Mouse (Mus musculus) CD8-positive naive resting alpha-beta T cell, adult 2 months (primary cell): ENCODE measurements around the gene Mfsd4a.

Experiments
- DNase-seq, 2 experiments: peaks; one replicate each; pipeline ENCODE4 v3.0.0; 2022; ENCODE audit warnings: low read depth in 2 of 2, low spot score in 2 of 2

Mfsd4a gene

DNA sequence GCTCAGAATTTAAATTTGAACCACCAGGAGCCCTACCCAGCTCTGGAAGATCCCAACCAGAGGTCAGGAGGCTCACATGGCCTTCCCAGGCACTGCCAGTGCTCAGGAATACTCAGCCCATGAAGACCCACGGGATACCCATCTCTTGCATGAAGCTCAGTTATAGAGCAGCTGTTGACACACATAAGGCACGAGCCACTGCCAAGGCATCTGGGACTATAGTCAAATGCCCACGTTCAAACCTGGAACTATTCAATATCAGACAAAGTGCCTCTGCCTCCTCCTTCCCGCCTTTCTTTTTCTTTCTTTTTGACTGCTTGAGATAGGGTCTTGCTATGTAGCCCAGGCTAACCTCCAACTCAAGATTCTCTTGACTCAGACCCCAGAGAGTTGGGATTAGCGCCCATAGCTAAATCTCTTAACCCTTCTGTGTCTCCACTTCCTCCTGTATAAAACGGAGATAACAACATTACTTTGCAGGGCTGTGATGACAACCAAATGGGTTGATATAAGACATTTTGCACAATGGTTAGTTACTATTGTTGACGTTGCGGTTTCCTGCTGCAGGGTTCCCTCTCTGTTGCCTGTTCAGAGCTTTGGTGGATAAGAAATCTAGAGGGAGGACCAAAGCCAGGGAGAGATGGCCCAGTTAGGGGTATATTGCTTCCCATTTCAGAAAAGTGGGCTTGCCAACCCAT, 2.2 kb downstream of the Mfsd4a start:
- DNase-seq, result no peak

DNA sequence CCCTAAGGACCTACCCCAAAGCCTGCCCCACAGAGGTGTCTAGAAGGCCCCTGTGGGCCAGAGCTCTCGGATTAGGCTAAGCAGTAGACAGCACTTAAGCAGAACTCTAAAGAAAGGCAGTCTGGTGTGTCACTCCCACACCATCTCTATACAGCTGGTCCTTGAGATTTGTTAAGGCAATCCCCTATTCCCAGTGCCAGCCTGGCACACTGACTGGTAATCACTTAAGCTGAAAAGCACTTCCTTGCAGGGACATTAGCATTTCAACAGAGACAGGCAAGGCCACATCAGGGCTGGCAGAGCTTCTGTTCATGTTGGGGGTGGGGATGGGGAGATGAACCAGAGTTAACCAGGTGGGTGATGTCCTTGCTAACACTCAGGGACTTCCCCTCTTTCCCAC, 2.9 kb downstream of the Mfsd4a start:
- DNase-seq, result no peak

DNA sequence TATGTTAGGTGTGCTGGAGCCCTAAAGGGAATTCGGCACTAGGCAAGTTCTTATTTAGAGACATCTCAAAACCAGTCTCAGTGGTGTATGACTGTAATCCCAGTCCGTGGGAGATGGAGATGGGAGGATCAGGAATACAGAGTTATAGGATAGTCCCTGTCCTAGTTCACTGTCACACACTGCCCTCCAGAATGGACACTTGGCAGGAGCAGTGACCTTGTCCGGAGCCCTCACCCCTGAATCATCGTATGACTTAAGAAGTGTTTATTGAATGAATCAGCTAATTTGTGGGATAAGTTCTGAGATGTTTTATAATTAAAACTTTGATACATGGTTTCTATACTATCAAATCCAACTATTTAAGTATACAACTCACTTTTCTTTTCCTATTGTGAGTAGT, 4.8 kb downstream of the Mfsd4a start:
- DNase-seq, result no peak

DNA sequence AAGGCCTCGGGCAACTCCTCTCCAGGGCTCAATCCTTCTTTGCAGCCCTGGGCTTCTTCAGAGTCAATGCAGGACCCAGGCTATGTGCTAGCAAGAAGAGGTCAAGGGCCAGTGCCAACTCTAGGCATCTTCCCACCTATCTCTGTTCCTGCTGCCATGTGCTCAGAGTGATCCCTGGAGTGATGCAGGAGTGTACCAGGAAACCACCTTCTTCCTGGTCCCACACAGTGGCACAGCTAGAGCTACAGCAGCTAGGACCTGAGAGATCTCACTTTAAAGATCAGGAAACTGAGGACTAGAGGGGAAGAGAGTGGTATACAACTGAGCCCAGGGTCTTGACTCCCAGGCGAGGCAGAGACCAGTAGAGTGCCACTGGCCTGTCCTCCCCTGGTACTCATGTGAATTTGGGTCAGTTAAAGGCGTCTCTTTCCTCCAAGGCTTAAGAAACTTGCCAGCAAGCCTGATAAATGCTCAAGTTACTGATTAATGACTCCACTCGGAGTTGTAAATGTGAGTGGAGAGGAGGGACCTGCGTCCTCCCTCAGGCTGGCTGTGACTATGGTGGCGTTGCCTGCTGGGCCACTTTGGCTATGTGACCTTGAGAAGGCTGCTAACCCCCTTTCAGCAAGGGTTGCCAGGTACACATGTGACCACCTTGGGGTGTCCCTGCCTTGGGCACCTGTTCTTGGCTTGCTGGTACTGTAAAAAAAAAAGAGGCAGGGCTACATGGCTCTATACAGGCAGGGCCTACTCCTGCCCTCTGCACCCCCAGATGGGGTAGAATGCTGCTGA, 5.9 kb downstream of the Mfsd4a start:
- no peak for DNase-seq

DNA sequence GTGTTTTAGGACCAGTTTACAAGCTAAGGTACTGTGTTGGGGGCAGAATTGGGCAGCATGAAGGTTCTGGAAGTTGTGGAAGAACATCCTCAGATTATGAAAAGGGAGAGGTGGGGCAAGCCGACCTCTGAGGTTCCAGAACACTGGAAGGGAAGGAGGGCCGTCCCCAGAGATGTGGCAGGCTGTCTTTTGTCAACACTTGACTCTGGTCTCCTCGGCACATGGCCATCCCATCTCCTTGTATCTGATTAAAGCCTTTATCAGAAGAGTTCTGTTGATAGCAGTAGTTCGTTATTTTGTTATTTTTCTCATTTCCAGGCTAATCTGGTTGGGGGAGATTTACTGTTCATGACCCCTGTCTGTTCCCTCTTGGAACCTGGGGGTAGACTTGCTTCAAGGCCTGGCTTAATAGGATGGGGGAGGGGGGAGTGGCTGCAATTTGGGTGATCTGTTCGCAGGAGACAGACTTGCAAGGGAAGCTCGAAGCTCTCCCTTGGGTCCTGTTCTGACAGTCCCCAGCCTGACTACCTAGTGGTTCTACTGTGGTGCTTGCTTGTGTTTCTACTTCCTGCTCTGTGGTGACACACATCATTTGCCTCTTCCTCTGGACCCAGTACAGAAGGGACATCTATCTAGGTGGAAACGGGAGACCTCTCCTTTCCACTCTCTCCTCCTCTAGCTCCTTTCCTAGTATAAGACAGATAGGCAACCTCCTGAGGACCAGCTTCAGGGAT, 7.7 kb downstream of the Mfsd4a start:
- no peak for DNase-seq

DNA sequence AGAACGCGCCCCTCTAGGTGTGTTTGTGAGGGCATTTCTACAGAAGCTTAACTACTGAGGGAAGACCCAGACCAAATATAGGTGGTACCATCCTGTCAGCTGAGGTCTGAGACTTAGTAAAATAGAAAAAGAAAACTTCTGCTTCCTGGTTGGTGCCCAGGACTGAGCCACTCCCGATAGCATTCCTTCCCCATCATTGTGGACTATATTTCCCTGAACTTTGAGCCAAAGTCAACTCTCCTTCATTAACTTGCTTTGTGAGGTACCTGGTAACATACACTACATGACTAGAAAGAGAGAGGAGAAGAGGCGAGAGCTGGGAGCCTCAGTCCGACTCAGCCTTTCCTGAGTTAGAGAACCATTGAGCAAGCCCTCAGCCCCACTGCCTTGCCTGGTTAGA, 9.3 kb downstream of the Mfsd4a start:
- no peak for DNase-seq

DNA sequence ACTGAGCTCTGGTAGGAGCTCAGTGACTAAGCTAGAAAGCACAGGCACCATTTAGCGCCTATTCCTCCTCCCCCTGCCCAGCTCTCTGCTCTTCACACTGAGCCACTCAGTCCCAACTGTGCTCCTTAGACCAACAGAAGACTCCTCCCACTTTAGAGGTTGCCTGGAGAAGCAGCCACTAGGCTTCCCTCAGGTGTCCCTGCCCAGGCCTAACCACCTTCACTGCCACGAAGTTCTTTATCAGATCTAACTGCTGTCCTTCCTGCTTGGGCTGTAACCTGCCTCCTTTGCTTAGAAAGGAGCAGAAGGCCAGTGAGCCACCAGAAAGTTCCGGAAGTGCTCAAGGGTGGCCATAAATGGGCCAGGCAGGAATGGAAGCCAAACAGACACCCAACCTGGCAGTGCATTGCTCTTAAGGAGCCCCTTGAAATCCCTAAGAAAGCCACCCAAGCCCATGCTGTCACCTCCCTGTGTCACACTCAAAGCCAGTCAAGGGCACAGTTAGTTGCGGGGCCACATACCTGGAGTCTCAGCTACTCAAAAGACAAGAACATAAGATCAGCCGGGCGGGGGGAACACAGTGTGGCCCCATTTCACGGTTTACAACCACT, 12.7 kb downstream of the Mfsd4a start:
- no peak for DNase-seq

DNA sequence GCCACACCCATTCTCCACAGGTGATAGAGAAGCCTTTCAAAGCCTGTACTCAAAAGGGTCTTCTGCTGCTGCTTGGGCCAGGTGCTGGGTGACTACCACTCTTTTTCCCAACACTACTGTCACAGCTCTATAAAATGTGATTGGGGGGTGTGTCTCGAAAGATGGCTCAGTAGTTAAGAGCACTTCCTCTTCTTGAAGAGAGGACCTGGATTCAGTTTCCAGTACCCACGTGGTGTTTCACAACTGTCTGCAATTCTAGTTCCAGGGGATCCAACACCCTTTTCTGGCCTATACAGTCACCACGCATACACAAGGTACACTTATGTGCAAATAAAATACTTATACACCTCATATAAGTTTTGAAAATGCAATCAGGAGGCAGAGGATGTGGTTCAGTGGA, 13.5 kb downstream of the Mfsd4a start:
- no peak for DNase-seq

DNA sequence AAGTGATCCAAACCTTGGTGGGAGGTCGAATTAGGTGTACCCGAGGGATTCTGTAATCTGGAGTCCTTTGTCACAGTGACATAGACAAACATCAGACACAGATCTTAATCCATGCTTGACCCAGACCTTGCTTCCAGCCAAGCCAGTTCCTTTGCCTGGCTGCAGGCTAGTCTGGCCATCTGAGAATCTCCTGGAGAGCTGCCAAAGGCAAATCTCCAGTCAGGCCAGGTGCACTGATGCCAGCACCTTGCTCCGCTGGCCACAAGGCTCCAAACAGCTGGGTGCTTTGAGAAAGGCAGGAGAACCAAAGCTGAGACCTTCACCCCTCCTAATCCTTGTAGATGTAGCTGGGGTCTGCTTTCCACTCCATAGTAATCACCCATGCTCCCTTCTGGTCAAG, 16.1 kb downstream of the Mfsd4a start:
- no peak for DNase-seq

DNA sequence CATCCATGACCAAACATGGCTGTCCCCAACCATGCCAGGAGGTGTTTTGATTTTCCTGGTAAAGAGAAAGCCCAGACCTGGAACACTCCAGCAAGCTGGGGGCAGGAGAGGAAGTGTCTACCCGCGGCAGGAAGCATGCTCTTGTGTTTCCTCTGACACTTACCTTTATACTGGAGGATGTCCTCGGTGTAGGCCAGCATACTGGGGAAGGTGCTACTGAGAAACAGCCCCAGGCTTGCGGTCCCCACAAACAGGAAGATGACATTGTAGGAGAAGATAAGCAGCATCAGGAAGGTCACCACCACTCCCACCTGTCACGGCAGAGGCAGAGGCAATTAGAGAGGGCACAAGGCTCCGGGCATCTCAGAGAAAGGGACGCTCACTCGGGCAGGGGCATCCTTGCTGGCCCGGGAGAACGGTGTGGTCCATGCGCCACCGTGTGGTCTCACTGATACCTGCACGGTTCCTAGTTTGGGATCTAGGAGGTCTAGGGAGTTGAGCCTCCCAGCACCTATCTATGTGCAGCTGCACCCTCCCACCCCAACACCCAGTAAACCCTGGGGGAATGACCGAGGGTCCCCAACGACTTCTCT, 21.6 kb downstream of the Mfsd4a start:
- DNase-seq, result peak; percentile 66

DNA sequence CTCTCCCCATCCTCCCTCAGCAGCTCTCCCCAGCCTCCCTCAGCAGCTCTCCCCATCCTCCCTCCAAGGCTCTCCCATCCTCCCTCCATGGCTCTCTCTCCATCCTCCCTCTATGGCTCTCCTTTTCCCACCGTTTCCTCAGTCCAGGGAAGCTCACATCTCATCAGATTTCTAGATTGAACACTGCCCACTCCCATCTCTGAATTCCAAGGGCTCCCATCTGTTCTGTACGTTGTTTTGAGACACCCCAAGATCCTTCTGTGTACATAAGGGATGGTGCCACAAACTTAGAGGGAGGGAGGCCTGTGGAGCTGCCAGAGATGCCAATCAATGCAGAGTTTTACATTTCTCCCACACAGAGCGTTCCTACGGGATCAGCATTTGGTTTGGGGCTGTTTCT, 24.1 kb downstream of the Mfsd4a start:
- DNase-seq, result no peak

DNA sequence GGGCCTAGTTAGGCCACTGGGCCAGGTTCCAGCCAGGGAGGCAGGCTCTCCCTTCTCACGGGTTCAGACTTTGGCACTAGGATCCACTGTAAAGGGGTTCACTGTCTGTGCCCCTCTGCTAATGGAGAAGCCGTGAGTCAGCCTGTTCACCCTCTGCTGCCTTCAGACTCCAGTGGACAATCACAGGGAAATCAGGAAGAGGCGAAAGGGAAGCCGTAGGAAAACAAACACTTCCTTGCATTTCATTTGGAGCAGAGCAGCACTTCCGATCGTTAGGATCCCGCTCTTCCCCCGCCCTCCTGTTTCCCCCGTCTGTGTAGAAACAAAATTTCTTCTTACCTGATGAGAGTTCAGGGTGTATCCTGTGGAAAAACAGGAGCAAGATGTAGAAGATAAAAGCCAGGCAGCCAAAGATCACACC, 27.7 kb downstream of the Mfsd4a start:
- DNase-seq, result no peak

DNA sequence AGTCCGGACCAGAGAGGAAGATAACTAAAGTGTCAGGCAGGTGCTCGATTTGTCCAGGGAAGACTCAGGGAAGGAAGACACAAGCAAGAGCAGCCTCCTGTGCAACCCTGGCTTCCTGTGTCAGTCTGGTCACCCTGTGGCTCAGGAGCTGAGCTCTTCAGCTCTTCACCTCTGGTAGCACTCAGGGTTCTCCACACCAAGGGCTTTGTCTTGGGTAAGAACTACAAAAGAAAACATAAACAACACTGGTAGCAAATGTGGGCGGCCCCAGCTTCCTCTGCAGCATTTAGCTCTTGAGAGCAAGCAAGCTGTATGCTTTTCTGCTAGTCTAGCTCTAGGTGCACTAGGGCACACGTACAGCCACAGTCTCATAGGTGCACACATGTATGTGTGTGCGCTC, 29.1 kb downstream of the Mfsd4a start:
- DNase-seq, result peak in 1 of 2 experiments; percentile 18

DNA sequence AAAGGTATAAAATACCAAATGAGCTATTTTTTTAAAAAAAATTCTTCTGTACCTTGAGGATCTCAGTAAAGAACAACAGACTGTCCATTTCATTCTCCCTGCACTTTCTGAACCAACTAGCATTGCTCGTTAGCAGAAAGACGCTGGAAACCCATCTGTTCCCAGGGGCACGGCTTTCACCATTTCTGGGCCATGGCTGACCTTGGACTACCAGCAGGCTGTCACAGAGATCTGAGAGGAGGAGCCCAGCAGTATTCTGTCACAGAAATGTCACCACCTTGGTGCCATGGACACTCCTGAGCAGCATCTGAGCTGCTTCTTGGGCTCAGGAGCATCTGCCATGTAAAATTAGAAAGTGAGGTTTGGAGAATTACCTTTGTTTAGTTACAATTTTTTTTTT, 30.1 kb downstream of the Mfsd4a start:
- no peak for DNase-seq

DNA sequence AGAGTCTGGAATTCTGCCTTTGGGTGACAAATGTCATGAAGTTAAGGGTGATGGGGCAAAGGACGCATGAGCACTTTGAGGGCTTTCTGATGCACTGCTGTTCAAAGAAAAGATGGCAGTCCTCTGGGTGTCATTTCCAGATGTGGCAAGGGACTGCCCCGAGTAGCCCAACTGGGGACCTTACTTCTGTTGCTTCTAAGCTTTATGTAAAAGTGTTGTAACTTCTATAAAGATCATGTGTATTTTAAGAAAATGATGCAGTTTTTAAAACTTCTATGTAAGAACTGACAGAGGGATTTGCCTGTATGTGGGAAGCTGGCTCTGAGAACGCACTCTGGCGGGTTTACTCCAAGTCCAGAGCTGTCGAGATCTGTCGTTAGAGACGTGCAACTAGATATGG, 35.7 kb downstream of the Mfsd4a start:
- no peak for DNase-seq

DNA sequence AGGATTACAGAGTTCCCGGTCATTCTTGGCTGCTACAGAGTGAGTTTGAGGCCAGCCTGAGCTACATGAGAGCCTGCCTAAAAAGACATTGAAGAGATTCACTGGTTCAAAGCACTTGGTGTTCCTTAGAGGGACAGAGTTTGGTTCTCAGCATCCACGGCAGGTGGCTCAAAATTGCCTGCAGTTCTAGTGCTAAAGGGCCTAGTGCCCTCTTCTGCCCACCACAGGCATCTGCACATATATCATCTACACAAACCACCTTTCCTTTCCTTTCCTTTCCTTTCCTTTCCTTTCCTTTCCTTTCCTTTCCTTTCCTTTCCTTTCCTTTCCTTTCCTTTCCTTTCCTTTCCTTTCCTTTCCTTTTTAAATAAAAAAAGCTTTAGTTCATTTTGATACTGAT, 37.3 kb downstream of the Mfsd4a start:
- no peak for DNase-seq

DNA sequence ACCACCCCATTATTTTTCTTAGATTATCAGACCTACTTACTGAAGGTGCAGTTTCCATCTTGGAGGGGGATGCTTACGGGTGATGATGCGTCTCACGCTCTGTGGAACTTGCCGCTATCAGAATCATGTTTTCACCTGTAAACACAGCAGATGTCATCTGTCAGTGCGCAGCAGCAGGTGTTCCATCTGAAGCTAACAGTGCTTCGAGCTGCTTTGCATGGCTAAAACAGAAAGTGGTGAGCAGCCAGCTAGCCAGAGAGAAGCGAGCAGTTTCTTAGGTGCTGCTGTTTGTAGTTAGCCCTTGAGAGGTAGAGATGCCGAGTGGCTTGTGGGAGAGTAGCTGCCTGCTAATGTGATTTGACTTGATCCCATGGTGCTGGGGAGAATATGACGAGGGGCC, 39.4 kb downstream of the Mfsd4a start:
- no peak for DNase-seq

DNA sequence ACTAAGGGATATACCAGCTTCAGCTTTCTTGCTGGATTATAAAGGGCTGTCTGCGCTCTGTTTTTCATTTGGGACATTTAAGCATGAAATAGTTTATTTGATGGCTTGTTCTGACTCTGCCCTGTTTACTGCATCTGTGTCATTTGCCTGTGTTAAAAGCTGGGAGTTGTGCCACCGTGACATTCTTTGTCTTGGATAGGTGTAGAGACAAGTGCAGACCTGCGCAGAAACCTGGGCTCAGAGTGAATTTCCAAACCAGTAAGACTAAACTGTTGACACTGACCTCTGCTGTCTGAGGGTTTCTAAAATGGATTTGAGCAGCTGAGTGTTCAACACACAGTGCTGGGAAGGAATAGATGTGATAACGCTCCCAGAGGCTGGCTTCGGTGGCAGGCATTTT, 39.9 kb downstream of the Mfsd4a start:
- DNase-seq, result no peak

DNA sequence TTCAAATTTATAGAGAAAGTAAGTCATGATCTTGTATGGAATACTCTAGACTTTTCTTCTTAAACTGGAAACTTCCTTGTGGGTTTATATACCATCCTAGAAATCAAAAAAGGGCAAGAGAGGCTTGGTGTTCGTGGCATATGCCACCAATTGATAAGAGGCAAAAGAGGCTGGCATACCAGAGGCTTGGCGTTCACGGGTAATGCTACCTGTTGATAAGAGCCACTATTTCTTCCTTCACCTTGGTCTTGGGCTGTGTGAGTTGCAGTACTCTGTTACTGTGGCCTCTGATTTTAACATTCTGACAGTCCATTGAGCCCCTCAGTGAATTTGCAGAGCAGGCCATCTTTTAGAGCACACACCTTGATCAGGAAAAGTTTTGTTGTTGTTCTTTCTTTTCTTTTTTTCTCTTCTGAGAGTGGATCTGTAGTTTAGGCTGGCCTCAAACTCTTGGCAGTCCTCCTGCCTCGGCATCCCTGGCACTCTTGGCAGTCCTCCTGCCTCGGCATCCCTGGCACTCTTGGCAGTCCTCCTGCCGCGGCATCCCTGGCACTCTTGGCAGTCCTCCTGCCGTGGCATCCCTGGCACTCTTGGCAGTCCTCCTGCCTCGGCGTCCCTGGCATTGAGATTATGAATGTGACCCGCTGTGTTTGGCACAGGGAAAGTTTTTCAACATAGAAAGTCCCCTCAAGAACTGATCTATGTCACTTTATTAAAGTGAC, 40.8 kb downstream of the Mfsd4a start:
- no peak for DNase-seq

DNA sequence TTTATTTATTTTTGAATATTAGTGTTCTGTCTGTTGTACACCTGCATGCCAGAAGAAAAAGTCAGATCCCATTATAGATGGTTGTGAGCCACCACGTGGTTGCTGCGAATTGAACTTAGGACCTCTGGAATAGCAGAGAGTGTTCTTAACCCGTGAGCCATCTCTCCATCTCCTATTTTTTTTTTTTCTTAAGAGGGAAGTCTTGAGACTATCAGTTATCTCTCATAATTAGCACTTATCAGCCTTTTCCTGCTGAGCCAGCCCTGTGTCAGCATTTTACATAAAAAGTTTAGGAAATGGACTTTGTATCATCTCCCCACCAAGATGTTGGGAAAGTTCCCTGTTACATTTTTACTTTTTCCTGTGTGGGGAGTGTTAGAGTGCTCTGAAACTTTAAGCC, 45.8 kb downstream of the Mfsd4a start:
- no peak for DNase-seq

DNA sequence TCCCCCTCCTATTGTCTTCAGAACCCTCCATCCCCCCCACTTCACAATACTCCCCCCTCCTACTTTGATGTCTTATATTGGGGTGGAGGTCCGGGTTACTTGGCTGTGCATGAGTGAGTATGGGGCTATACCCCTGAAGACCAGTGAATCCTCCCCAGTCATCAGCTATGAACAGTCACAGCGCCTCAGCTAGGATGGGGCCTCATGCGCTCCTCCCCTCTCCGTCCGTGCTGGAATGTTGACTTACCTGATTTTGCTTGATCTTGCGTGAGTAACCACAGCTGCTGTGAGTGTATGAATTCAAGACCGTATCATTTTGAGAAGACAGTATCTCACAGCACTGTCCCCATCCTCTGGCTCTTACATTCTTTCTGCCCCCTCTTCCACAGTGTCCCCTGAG, 48.0 kb downstream of the Mfsd4a start:
- DNase-seq, result no peak
